Mouse (Mus musculus): ENCODE measurements around the gene Car11.

The Car11 gene

DNA sequence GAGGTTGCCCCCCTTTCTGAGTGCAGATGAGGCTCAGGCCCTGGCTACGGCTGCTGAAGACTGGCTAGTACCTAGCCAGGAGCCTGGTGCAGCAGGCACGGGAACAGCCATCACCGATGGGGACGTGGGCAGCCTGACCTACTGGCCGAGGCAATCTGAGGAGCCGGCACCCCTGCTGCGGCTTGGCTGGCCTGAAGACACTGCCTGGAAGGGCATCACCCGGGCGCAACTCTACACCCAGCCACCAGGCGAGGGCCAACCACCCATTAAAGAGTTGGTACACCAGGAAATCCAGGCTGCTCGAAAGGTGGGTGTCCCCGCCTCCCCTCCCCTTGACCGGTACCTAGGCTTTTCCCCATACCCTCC lies 22.7 kb downstream of the Car11 start:
- no peak for DNase-seq (ENCODE audit: low read depth, low spot score)

- no peak for DNase-seq (ENCODE audit: low read depth, low spot score)
Observed at GRCm38 (mm10) chr7:45723301-45723700, 23.7 kb downstream of the Car11 start.

DNA sequence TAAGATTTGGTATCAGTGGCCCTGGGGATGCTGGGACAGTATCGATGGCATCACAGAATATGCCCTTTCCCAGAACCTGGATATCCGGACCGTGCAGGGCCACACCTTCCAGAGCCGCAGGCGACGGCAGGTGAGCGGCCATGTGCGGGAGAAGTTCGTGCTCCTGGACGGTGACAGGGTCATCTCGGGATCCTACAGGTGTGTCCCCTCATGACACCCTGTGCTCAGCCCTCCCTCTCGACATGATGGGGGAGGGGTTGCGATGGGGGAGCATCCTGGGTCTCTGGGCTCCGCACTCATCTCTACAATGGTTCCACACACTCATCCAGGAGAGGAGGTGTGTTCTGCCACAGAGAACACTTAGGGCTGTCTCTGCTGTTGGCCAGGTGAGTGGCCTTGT lies 24.1 kb downstream of the Car11 start:
- no peak for DNase-seq (ENCODE audit: low read depth, low spot score)

DNA sequence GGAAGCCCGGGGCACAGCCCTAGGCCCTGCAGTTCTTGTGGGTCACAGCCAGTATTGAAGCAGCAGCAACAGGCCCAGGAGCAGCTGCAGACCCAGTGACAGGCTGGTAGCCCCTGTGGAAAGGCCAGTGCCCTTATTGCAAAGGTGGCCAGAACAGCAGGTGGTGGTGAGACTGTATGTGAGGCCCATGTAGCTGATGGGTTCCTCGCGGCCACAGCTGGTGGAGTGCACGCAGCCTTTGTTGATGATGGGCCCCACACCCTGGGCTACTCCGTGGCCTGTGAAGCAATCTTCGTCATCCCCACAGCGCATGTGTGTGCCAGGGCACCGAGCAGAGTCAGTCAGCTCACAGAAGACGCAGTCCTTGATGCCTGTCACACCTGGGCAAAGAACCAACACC lies 25.5 kb downstream of the Car11 start:
- no peak for DNase-seq (ENCODE audit: low read depth, low spot score)

DNA sequence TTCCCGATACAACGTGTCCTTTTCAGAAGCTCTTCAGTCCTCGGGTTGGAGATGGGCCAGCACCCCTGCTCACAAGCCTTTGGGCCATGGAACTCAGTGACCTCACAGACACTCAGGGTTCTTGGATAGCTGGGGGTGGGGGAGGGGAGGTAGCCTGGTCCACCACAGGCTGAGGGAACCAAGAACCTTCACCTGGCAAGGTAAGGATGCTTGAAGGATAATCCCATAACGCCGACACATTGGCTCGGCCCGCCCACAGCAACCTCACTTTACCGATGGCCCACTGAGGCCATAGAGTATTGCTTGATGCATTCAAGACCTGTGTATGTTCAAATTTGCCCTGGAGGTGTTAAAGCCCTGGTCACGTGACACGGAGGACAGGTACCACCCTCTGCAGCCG lies 26.1 kb downstream of the Car11 start, which contains the start of gene Spaca4:
Spaca4 (minus strand) TSS at position 101 of the 400 bp plus-strand sequence.
- DNase-seq (ENCODE audit: low read depth, low spot score), result no peak

DNA sequence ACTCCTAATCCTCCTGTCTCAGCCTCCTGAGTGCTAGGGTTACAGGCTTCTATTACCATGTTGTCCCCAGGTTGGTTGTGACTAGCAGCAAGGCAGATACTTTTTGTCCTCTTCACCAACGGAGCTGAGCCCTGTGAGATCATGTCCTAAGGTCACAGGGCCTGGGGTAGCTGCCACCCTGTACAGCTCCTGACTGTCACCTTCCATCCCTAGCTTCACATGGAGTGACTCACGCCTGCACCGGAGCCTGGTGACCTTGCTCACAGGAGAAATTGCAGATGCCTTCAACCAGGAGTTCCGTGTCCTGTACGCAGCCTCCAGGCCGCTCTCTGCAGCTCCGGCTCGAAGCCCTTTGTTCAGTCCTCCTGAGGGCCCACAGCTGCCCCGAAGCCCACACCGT lies 26.8 kb downstream of the Car11 start:
- no peak for DNase-seq (ENCODE audit: low read depth, low spot score)

DNA sequence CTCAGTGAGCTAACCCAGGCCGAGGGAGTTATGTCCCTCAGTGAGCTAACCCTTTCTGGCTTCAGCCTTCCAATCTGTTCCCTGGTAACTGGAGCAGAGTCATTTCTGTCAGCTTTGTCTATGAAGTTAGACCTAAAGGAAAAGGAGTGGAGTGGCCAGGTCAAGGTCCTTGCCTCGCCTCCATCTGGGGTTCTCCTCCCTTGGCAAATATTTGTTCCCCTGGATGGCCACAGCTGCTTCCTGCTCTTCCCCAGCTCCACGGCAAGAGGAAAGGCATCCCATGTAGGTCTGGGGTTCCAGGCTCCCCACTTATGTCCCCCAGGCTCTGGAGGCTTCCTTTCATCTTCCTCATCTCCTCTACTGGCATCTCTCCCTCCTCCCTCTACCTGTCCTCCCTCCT lies 28.0 kb downstream of the Car11 start:
- DNase-seq (ENCODE audit: low read depth, low spot score), result no peak

- no peak for DNase-seq (ENCODE audit: low read depth, low spot score)
Observed at GRCm38 (mm10) chr7:45730727-45731431, 31.2 kb downstream of the Car11 start.

- no peak for DNase-seq (ENCODE audit: low read depth, low spot score)
Observed at GRCm38 (mm10) chr7:45733477-45733876, 33.8 kb downstream of the Car11 start.

DNA sequence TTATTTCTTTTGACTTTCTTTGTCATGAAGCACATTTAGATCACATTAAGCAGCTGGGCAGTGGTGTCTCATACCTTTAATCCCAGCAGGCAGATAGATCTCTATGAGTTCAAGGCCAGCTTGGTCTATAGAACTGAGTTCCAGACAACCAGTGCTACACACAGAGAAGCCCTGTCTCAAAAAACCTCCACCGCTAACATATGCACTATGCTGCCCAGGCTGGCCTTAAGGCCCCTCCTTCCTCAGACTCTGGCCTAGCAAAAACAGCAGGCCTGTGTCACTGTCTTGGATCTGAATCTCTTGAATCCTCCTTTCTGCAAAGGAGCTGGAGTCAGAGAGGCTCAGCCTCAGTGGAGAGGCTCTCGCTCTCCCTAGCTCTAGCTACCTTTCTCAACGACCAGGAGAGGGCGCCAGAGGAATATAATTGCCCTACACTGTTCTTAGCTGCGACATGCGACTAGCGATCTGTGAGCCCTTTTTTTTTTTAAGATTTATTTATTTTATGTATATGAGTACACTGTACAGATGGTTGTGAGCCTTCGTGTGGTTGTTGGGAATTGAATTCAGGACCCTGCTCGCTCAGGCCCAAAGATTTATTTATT lies 39.6 kb downstream of the Car11 start:
- peak; percentile 60 for DNase-seq (ENCODE audit: low read depth, low spot score)

DNA sequence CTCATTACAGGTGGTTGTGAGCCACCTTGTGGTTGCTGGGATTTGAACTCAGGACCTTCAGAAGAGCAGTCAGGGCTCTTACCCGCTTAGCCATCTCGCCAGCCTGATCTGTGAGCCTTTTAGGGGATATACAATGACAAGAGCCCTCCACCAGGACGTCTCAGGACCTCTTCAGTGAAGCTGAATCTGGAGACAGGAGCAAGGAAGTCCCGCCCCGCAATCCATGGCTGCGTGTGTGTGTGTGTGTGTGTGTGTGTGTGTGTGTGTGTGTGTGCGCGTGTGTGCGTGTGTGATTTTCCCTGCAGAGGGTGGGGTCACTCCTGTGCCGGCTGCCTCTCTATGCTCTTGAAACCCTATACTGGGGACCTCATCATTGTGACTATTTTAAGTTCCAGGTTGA lies 40.2 kb downstream of the Car11 start:
- DNase-seq (ENCODE audit: low read depth, low spot score), result no peak

- no peak for DNase-seq (ENCODE audit: low read depth, low spot score)
Observed at GRCm38 (mm10) chr7:45741308-45741707, 41.7 kb downstream of the Car11 start.

DNA sequence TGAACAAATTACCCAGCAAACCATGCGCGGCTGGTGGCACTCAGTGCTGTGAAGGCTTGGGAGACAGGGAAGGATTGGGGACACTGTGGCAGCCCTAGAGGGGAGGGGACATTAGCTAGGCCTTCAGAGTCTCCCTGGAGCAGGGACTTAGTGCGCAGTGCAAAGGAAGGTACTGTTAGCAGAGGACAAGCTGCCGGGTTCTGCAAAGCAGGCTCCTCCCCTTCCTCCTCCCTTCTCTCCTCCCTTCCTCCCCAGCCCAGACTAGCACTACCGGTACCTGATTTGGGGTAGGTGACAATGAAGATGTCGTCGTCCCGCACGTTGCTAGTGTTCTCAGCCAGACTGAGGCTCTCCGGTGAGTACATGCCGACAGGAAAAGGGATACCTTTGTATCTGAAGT lies 42.1 kb downstream of the Car11 start:
- DNase-seq (ENCODE audit: low read depth, low spot score), result no peak

DNA sequence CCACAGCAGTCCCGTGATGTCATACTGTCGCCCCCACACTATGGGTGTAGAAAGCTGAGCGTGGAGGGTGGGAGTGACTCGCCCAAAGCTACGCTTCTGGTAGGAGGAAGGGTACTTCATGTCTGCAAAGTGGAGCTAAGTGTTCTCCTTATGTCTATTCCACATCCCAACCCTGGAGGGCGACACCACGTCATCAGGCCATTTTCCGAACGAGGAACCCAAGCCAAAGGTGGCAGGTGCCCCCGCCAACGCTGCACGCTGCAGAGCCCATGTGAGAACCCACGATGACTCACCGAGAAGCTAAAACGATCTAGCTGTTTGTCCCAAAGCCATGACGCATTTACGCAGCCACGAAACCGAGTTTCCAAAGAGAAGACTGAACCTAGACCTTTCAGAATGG lies 42.7 kb downstream of the Car11 start:
- no peak for DNase-seq (ENCODE audit: low read depth, low spot score)

DNA sequence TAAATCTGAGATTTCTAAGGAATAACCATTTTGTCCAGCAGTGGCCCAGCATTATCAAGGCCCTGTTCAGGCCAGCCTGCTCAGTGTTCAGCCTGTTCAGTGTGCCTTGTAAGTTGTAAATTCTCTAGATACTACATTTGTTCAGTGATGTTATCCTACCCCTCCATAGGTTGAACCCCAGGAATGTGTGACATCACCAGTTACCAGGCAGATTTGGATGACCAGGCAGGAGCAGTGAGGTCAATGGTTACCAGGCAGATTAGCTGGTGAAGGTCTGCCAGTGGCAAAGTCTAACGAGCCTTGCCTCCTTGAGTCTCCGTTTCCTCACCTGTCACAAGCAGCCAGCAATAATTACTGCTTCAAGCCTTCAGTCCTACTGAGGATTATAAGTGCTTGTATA lies 44.7 kb downstream of the Car11 start:
- DNase-seq (ENCODE audit: low read depth, low spot score), result no peak

DNA sequence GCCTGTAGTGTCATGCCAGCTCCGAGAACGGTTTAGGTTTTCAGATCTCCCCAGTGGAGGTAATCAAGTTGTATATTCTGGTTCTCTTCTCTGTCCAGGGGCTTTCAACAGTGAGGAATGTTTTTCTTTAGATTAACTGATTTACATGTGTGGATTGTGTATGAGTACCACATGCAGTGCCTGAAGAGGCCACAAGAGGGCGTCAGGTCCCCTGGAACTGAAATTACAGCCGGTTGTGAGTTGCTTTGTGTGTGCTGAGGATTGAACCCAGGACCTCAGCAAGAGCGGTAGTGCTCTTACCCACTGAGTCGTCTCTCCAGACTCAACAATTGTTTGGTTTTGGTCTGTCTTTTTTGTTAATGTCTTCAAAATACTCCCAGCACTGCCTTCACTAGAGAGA lies 46.9 kb downstream of the Car11 start:
- DNase-seq (ENCODE audit: low read depth, low spot score), result no peak

GRCm38 (mm10) chr7:45747450-45747849 lies 47.8 kb downstream of the Car11 start:
- DNase-seq (ENCODE audit: low read depth, low spot score), result no peak

DNA sequence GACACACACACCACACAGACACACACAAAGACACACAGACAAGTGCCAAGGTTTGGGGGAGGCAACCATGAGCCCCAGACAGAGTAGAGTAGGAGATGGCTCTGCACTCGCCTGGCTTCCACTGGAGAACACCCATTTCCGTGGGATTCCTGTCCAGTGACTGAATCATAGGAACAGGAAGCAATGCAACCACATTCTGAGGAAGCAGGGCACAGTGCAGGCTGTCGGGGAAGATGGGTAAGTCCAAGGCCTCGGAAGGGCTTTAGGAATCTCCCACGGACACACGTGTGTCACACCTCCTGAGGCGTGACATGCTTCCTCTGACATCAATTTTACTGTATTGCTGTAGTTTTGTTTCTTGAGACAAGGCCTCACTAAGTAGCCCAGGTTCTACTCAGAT lies 48.5 kb downstream of the Car11 start:
- DNase-seq (ENCODE audit: low read depth, low spot score), result no peak

GRCm38 (mm10) chr7:45749401-45749800 lies 49.8 kb downstream of the Car11 start:
- no peak for DNase-seq (ENCODE audit: low read depth, low spot score)

- DNase-seq (ENCODE audit: low read depth, low spot score), result no peak
Observed at GRCm38 (mm10) chr7:45750162-45750561, 50.5 kb downstream of the Car11 start.
